Mouse (Mus musculus) spleen, postnatal 14 days (tissue): ENCODE results near the gene Taar2.

ENCODE experiments used
- DNase-seq, 2 experiments: peaks; one replicate each; pipeline ENCODE4 v3.0.0; 2021 to 2022; ENCODE audit warnings: low spot score in 2 of 2

The Taar2 gene

DNA sequence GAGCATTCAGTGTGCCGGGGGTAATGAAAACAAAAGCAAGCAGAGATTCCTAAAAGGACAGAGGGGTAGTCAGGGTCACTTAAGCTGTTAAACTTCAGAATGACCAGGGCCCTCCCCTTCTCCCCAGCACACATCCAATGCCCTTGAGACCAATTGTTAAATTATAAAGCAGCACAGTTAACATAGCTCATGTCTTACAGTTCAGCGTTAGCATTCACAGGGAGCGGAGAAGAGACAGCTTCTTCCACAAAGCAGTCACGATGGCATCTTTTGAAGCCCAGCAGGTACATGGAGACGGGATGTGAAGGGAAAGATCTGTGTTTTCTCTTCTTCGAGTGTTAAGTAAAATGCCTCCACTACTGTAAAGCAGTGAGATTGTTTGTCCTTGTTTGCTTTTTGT, at the start of gene Taar2:
Taar2 (plus strand) TSS at position 261 of the 400 bp plus-strand sequence.
- no peak for DNase-seq

DNA sequence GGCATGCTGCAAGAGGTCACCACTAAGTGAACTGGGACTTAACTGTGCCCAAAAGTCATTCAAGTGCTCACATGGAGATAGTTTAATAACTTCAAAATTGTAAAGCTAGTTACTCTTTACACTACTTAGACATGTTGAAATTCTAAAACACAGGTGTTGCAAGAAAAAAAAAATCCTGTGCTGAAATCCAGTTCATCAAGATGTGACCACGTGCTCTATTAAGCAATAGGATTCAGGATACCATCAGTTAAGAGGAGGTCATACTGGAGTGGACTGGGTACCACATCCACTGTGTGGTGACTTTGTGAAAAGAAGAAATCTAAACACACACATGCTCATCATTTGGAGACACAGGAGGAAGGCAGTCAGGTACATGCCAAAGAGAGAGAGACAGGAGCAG, 45.4 kb upstream of the Taar2 start:
- no peak for DNase-seq

DNA sequence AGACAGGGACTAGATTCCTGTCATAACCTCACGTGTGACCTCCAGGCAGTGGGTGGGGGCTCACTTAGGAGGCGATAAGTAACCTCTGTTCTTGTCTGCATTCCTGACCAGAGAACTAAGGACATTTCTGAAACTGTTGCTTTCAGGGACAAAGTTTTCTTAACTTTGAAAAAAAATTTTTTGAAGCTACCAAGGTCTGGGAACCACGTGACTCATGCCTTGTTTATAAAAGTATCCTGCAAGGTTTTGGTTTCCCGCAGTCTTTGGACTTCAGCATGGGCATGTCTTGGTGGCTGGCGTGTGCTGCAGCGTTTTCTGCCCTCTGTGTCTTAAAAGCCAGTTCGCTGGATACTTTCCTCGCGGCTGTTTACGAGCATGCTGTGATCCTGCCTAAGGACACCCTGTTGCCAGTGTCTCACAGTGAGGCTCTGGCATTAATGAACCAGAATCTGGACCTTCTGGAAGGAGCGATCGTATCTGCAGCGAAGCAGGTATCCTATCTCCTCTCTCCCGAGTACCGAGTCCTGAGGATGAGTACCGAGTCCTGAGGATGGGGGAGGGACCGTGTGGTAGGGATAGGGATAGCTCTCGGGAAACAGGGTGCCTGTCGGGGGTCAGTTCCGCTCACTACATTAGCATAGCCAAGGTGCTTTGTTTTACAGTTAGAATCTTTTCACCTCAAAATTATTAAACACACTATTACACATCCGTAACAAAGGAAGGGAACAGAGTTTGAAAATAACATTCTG, 43.6 kb upstream of the Taar2 start, which contains the start of gene Vnn1:
Vnn1 (plus strand) TSS at position 88 of the 749 bp plus-strand sequence.
- no peak for DNase-seq

DNA sequence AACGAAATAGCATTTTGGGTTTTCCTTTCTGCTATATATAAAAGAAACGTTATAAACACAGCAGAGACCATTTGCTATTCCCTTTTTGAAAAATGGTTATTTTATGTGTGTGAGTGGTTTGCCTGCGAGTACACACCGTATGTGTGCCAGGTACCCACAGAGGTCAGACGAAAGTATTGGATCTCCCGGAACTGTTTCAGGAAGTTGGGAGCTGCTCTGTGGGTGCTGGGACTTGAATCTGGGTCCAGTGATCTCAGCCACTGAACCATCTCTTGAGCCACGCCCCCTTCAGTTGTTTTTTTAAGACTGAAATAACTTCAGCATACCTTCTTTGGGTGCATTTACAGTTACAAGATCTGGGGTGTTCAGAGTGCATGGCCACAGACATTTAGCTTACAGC, 43.0 kb upstream of the Taar2 start:
- DNase-seq: no peak

DNA sequence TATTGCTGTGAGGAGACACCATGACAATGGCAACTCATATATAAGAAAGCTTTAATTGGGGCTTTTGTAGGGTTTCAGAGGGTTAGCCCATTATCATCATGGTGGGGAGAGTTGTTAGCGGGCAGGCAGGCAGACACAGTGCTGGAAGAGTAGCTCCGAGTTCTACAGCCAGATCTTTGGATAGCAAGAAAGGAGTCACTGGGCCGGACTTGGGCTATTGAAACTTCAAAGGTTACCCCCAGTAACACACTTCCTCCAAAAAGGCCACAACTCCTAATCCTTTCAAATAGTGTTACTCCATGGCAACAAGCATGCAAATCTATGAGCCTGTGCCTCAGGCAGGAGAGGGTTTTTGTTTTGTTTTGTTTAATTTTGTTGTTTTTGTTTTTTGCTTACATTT, 37.3 kb upstream of the Taar2 start:
- no peak for DNase-seq

DNA sequence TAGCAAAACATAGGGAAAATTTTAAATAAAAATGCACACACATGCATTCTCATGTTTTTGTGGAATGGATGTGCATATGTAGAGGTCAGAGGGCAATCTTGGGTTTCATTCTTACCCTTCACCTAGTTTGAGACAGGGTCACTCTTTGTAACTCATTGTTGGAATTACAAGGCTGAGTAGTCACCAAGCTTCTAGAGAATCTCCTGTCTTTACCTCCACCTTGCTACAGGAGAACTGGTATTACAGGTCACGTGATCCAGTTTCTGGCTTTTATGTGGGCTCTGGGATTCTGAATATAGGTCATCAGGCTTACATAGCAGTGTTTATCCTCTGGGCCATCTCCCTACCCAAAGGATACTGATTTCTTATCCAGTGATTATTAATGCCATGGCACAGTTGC, 32.7 kb upstream of the Taar2 start:
- no peak for DNase-seq

DNA sequence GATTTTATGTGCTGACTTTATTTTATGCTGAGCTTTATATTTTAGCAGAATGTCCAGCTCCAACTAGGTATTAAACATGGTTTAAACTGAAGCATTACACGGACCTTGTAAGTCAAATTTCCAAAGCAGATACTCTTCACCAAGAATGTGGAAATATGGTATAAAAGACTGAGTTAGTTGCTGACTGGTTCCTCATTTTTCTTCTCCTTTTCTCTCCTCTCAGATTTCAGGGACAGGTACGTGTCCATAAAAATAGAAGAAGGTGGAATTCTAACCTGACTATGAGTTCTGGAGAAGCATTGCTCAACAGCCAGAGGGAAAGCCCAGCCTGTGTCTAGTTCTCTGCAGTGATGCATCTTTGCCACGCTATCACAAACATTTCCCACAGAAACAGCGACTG, 18.3 kb upstream of the Taar2 start, which contains the start of gene Taar1:
Taar1 (plus strand) TSS at position 301 of the 400 bp plus-strand sequence.
- DNase-seq: no peak

DNA sequence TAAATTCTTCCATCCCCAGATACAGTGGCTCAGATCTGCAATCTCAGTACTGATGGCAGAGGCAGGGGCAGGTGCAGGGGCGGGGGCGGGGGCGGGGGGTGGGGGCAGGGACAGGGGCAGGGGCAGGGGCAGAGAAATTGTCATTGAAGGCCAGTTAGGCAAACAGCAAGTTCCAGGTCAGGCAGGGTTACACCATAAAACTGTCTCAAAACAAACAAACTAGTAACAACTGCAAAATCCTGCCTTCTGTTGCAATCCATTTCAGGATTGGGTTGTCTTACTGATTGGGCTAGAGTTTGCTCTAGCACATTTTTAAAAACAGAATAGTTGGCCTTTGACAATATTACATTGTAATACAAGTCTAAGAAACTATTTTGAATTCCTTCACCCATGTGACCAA, 15.9 kb upstream of the Taar2 start:
- no peak for DNase-seq

DNA sequence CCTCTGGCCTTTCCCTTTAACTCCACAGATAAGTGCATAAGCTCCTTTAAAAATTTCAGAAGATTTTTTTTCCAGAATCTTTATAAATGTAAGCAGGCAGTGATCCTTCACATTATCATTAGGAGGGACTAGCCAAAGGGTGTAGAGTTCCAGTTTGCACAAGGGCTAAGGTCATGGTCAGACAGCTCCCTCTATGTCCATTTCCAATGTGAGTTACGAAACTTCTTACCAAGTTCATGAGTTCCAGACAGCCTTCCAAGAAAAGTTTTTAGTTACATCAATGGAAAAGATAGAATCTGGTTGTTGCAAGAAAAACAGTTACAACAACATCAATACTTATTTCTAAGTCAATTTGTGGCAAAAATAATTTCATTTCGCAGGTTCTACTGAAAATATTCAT, 14.4 kb upstream of the Taar2 start:
- no peak for DNase-seq

DNA sequence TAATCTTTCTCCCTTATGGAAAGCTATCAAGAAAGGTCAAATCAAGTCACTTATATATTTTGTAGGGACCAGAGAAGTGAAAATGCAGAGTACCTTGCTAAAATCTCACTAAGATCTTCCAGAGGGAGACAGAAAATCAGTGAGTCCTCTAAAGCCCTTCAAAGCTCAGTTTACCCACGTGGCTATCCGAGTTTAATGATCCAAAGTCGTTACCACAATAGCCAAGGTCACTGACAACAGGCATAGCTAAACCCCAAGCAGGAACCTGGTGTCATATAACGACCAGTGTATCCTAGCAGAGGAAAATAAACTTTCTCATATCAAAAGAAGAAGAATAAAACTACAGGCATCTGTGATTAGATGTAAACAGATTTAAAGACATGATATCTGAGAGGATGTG, 759 bp upstream of the Taar2 start:
- DNase-seq: no peak

DNA sequence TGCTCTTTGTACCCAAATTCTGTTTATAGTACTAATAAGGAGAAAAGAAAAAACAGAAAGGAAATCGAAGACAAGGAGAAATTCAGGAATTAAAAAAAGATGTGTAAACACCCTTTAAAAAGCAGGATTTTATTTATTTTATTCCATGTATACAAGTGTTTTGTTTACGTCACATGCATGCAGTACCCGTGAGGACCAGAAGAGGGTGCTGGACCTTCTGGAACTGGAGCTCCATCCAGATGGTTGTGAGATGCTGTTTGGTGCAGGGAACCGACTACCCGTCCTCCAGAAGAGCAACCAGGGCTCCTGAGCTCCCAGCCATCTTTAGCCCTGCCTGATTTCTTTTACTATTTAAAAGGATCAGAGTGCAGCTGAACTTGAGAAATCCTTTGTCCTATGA, 4.1 kb downstream of the Taar2 start:
- no peak for DNase-seq

DNA sequence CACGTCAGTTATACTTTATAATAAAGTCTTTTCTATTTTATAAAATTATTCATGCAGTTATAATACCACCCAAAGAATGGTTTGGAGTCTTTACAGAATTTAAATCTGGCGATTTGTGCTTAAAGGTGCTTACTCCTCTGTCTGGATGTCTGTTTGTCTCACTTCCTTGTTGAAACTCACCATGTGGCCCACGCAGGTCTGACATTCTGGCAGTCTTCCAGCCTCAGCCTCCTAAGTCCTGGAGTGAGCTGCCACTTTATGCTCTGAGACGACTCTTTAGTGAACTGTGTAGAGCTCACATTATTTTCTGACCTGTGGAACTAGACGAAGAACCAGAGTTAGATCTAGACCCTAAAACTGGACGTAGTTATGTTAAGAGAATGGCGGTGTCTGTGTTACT, 9.7 kb downstream of the Taar2 start:
- DNase-seq: no peak

DNA sequence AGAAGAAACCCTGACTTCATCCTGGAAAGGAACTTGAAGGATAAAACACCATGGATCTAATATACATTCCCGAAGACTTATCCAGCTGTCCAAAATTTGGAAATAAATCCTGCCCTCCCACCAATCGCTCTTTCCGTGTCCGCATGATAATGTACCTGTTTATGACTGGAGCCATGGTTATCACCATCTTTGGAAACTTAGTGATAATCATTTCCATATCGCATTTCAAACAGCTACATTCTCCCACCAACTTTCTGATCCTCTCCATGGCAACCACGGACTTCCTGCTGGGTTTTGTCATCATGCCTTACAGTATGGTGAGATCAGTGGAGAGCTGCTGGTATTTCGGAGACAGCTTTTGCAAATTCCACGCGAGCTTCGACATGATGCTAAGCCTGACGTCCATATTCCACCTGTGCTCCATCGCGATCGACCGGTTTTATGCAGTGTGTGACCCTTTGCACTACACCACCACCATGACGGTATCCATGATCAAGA, 11.2 kb downstream of the Taar2 start, which contains the start of gene Taar3:
Taar3 (plus strand) TSS at position 51 of the 498 bp plus-strand sequence.
- DNase-seq: no peak

DNA sequence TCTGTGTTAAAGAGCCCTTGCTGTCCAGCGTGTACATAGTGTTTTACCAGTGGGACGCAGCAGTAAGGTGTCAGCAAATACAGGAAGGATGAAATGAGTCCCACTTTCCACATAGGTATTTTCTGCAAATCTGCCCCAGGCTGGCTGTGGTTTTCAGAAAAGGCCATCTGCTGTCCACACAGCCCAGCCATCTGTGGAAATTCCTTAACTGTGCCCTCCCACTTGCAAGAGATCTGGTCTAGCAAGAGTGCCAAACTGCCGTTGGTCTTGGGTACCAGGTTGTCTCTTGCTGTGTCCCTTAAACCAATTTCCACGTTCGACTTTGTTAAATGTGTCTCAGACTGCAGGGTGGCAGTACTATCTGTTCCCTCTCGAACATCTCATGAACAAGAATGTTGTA, 13.3 kb downstream of the Taar2 start:
- DNase-seq: no peak

DNA sequence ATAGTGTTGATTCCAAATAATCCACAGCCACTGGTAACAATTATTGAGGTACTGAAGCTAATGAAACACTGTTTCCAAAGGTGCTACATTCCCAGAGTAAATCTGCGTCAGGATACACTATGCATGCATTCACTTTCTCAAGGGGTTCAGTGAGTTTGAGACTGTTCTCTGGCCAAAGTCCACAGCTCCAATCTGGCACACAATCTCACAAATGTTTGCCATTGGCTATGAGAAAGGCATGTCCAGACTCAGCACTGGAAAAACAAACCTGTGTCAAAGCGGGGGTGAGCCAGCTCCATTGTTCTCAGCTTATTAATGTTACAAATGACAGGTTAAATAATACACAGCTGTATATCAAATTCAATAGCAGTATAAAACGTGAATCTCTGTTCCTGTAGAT, 20.7 kb downstream of the Taar2 start:
- no peak for DNase-seq

DNA sequence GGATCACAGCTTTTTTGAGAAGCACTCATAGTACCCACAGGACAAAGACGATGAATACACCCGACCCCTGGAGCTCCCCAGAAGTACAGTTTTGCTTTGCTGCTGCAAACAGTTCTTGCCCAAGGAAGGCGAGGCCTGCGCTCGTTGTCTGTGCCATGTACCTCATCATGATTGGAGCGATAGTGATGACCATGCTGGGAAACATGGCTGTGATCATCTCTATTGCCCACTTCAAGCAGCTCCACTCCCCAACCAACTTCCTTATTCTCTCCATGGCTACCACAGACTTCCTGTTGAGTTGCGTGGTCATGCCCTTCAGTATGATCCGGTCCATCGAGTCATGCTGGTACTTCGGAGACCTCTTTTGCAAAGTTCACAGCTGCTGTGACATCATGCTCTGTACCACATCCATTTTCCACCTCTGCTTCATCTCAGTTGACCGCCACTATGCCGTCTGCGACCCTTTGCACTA, 22.1 kb downstream of the Taar2 start, which contains the start of gene Taar4:
Taar4 (plus strand) TSS at position 51 of the 472 bp plus-strand sequence.
- no peak for DNase-seq

DNA sequence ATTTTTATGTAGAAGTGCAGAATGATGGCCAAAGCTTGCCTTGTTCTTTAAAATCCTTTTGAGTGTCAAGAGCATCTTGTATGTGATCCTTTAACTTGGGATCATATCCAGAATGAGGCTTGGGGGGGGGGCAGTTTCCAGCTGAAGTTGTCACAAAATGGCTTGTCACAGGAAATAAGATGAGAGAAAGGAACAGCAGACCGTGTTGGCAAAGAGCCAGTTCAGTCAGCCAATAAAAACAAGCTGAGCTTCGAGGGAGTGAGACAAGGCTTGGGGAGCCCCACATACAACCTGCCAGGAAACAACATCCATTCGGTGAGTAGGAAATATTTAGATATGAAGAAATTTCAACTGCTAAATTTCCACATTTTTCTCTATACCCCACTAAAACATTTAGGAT, 25.1 kb downstream of the Taar2 start:
- DNase-seq: no peak

DNA sequence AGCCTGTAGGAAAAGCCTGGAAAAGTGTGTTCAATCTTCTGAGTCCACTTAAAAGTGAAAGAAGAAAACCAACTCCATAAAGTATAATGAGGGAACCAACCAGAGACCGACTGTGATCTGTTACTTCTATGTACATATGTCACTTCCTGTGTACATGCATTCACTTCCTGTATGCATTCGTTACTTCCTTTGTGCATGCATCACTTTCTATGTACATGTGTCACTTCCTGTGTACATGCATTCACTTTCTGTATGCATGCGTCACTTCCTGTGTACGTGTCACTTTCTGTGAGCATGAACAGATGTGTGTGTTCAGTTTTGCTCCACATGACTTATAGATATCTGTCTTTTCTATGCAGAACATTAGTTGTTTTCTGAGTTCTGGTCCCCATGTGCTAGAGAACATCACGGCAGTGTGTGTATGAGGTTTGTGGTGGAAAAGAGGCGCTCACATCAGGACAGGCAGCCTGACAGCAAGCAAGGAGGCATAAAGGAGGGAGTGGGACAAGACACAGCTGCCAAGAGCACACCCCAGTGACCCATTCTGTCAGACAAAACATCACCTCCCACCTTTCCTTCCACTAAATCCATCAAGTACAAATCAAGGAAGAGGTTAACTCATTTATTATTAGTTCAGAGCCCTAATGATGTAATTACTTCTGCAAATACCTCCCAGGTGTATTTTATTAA, 26.7 kb downstream of the Taar2 start:
- no peak for DNase-seq

DNA sequence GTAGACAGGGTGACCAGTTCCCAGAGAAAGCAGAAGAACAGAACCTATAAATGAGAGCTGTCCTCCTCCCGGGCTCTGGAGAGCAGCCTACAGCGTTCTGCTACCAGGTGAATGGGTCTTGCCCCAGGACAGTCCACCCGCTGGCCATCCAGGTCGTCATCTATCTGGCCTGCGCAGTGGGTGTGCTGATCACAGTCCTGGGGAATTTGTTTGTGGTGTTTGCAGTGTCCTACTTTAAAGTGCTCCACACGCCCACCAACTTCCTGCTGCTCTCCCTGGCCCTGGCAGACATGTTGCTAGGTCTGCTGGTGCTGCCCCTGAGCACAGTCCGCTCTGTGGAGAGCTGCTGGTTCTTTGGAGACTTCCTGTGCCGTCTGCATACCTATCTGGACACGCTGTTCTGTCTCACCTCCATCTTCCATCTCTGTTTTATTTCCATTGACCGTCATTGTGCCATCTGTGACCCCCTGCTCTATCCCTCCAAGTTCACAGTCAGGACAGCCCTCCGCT, 32.3 kb downstream of the Taar2 start, which contains the start of gene Taar5:
Taar5 (plus strand) TSS at position 51 of the 510 bp plus-strand sequence.
- no peak for DNase-seq

DNA sequence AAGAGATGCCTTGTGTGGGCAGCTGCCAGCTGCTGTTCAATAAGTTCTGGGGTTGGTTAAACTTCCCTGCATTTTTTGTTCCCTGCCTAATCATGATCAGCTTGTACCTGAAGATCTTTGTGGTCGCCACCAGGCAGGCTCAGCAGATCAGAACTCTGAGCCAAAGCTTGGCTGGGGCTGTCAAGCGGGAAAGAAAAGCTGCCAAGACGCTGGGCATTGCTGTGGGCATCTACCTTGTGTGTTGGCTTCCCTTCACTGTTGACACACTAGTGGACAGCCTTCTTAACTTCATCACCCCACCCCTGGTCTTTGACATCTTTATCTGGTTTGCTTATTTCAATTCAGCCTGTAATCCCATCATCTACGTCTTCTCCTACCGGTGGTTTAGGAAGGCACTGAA, 32.9 kb downstream of the Taar2 start:
- DNase-seq: no peak

DNA sequence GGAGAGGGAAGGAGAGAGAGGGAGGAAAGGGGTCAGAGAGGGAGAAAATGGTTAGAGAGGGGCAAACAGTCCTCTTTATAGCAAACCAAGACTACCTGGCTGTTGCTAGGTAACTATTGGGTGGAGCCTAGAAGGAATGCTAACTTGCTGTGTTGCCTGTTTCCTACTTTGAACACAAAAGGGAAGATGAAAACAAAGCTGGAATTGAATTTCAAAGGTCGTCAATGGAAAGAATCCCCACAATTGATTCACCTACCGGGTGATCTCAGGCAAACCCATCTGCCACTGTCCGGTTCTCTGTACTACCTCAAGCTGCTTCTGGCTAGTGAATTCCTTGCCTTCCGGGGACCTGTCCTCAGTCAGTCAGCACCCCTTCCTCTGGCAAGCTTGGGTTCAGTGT, 39.6 kb downstream of the Taar2 start:
- no peak for DNase-seq

DNA sequence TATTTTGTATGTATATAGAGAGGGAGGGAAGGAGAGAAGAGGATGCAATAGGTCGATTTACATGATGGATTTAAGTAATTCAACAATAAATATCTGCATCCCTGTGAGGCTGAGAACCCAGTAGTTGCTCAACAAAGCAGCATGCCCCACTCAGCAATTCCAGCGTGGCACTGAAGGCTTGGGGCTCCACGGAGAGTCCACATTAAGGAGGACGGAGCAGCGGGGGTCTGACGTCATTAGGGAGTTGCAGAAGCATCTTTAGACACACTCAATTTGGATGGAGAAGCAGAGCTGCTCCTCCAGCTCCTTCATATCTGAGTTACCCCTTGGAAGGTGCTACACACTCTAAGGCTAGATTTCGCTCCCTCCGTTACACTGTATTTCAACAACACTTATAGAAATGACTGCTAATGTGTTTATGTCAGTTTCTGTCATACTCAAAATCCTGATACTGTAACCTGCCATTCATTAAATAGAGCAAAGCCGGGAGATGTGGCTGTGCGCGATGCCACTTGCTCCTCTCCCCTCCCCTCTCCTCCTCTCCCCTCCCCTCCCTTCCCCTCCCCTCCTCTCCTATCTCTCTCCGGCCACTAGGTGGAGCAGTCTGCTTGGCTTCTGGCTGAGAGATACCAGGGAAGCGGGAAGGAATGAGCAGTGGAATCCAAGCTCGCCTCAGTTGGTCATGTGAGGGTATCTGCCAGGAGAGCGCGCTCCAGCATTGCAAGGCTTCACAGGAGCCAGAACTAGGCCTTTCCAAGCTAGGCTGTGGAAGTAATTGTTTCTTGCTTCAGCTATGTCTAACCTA, 40.7 kb downstream of the Taar2 start:
- peak; percentile 11 to 45 for DNase-seq
